8 mouse cellular contexts compared by ENCODE assay signal in genomic region chr11:88650275-88650674, GRCm38 (mm10).
DNase-seq lines count a peak whose midpoint lies in the region; ATAC-seq lines count a peak whose summit lies in the region.

No protein-coding gene starts in this region.

- H3K36me3 ChIP-seq in hindbrain, embryonic 12.5 days: 0 out of 2 replicates have a peak, but pooled peaks cover 16% of the 10 kb centered on the region
- H3K36me3 ChIP-seq in hindbrain, embryonic 11.5 days (ENCODE audit: control insufficient read depth, insufficient read depth, low read length): no peaks in the 10 kb centered on the region
- no peaks in the 10 kb centered on the region for H3K36me3 ChIP-seq in forebrain, embryonic 15.5 days

- no peak for DNase-seq in hindbrain, embryonic 11.5 days (ENCODE audit: low spot score)
- DNase-seq in layer of hippocampus, adult 9-11 months: peak; percentile 66
- peak; percentile 23 to 44 for DNase-seq in right cerebral cortex, adult 2 months (ENCODE audit: low spot score in 2 of 2)
- DNase-seq in urinary bladder, adult 18-20 months (ENCODE audit: low spot score in 2 of 2): no peak
- no peak for DNase-seq in kidney, adult 11 months
- no peak for DNase-seq in spleen, adult 12 weeks (ENCODE audit: low spot score)

- WGBS in hindbrain, embryonic 12.5 days: 37% methylated on average over 4 of the region's 4 CpGs
- 57% methylated on average over 4 of the region's 4 CpGs for WGBS in hindbrain, embryonic 11.5 days
- WGBS in forebrain, embryonic 15.5 days: 13% methylated on average over 4 of the region's 4 CpGs

- no peaks in the 10 kb centered on the region for H3K27me3 ChIP-seq in hindbrain, embryonic 12.5 days
- H3K27me3 ChIP-seq in hindbrain, embryonic 11.5 days (ENCODE audit: control insufficient read depth, insufficient read depth, low read length): no peaks in the 10 kb centered on the region
- H3K27me3 ChIP-seq in forebrain, embryonic 15.5 days: no peaks in the 10 kb centered on the region

- H3K4me2 ChIP-seq in hindbrain, embryonic 12.5 days (replicated peaks): no peak overlapping the region
- no peak overlapping the region for H3K4me2 ChIP-seq in hindbrain, embryonic 11.5 days (replicated peaks; ENCODE audit: low read depth, low read length)
- no peak overlapping the region for H3K4me2 ChIP-seq in forebrain, embryonic 15.5 days (replicated peaks)

- peaks cover 73% of the 10 kb centered on the region for H3K4me1 ChIP-seq in hindbrain, embryonic 12.5 days
- H3K4me1 ChIP-seq in hindbrain, embryonic 11.5 days (replicated peaks; ENCODE audit: control insufficient read depth, insufficient read depth, low read length): peaks cover 18% of the 10 kb centered on the region
- peaks cover 78% of the 10 kb centered on the region for H3K4me1 ChIP-seq in forebrain, embryonic 15.5 days

- 0 out of 2 replicates have a peak, but pooled peaks have one; percentile 55 for ATAC-seq in hindbrain, embryonic 12.5 days (ENCODE audit: low FRiP score)
- ATAC-seq in hindbrain, embryonic 11.5 days (ENCODE audit: low FRiP score): no peak
- peak; percentile 65 for ATAC-seq in forebrain, embryonic 15.5 days (replicated peaks)

- H3K9me3 ChIP-seq in hindbrain, embryonic 12.5 days (replicated peaks): no peaks in the 10 kb centered on the region
- no peaks in the 10 kb centered on the region for H3K9me3 ChIP-seq in hindbrain, embryonic 11.5 days (ENCODE audit: control insufficient read depth, low read length)
- no peaks in the 10 kb centered on the region for H3K9me3 ChIP-seq in forebrain, embryonic 15.5 days

- H3K9ac ChIP-seq in hindbrain, embryonic 12.5 days: no peak overlapping the region
- no peak overlapping the region for H3K9ac ChIP-seq in hindbrain, embryonic 11.5 days (ENCODE audit: low read depth, low read length)
- H3K9ac ChIP-seq in forebrain, embryonic 15.5 days (replicated peaks): no peak overlapping the region

- H3K4me3 ChIP-seq in hindbrain, embryonic 12.5 days: no peak overlapping the region
- H3K4me3 ChIP-seq in hindbrain, embryonic 11.5 days (ENCODE audit: low read depth, low read length): no peak overlapping the region
- no peak overlapping the region for H3K4me3 ChIP-seq in forebrain, embryonic 15.5 days

- H3K27ac ChIP-seq in hindbrain, embryonic 12.5 days: peak overlapping the region; percentile 45
- H3K27ac ChIP-seq in hindbrain, embryonic 11.5 days (ENCODE audit: low read depth, low read length): no peak overlapping the region
- H3K27ac ChIP-seq in forebrain, embryonic 15.5 days (replicated peaks): peak overlapping the region; percentile 55

Comparison
In these comparisons a context has a peak if more than half of its experiments do, and no peak if none do; other contexts are left out.
1. DNase-seq: peak in layer of hippocampus, adult 9-11 months (single experiment) and right cerebral cortex, adult 2 months (2 of 2); none in hindbrain, embryonic 11.5 days (single experiment), urinary bladder, adult 18-20 months (0 of 2), kidney, adult 11 months (single experiment) and spleen, adult 12 weeks (single experiment).